Mouse (Mus musculus) CD4-positive, CD25-positive, alpha-beta regulatory T cell (primary cell): ENCODE data around the gene Ctso. TPM values are rescaled to one million over a fixed set of nuclear protein-coding genes. Genes with fewer than 3 reads are reported as not detected.

Experiments
- polyA plus RNA-seq: library from polyadenylated mRNA; unstranded; fragments of 100-300 nt; shearing (Covaris generic); gene quantifications from one replicate; pipeline ENCODE4 v1.2.1, GENCODE M21; 2017

Ctso gene
- polyA plus RNA-seq: 56.0 TPM

DNA sequence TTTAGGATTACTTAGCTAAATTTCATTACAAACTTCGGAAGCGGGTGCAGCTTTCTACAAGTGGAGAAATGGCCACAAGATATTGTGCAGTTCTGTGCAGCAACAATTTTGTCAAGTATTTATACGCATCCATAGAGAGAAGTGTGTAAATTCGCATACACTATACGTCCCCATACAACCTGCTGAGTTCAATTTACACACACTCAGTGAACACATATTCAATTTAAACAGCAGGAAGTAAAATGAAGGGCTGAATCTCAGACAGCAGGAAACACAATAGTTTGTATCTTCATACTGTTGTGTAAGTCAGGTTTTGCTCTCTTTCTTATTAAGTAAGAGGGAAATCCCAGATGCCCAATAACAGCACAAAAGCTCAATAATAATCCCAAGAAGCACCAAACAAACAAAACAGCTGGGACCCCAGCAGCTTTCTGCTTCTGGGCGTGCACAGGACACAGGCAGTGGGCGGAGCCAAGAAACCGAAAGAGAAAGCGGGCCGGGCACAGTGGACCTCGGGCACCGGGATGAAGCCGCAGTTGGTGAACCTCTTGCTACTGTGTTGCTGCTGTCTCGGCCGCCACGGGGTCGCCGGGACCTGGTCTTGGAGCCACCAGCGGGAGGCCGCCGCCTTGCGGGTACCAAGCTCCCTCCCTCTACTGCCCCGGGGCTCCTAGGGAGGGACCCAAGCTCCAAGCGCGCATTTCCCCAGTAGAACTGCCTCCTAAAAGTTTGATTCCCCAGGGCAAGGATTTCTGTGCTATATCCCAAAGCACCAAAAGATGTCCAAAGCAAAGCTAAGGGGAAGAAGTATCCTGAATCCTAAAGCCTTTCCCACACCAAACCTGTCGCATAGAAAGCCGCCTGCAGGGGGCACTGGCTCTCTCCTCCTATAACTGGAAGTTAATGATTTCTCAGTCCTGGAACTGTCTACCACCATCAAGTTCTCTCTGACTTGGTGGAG is at the start of gene Ctso:
Ctso (plus strand) TSS at position 461 of the 961 bp plus-strand sequence.

DNA sequence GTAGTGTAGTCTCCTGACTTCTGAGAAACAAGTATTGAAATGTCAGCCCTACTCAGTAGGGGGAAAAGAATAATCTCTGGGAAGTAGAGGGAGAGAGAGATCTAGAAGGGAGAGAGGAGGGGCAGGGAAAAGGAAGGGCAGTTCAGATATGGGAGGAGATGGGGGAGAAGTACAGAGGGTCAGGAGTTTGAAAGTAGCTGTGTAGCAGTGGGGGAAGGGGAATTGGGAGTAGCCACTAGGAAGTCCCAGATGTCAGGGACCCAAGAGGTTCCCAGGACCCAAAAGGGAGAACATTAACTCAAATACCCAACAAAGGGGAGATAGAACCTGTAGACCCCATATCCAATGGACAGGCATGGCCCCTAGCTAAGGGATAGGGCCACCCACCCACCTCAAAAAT is 43.7 kb downstream of the Ctso start, which contains the start of gene Tdo2:
Tdo2 (minus strand) TSS at position 101 of the 400 bp plus-strand sequence.

DNA sequence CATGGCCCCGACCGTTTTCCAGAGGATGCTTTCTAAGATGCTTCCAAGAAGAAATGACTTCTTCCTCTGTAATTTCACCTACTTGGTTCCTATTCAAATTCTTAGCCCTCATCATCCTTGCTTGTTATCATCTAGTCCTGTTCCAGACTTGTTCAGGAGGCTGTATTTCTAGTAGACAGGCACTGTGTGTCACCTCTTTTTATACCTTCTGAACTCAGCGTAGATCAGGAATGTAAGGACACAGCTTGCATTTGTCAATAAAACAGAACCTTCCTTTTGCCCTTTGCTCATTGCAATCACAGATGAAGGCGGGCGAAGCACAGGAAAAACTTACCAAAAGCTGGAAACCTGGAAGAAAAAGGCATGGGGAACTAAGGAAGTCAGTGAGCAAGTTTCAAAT is 49.6 kb downstream of the Ctso start, which contains the start of gene Asic5:
Asic5 (plus strand) TSS at position 301 of the 400 bp plus-strand sequence.

Other genes with a start within 250 kb of the Ctso start
- 0.45 TPM for gene Tdo2, start 43.6 kb downstream of the Ctso start, polyA plus RNA-seq
- gene Asic5, start 49.7 kb downstream of the Ctso start, polyA plus RNA-seq: not detected
- 2.7 TPM for gene Gucy1b1, start 142.1 kb downstream of the Ctso start, polyA plus RNA-seq
- 8.1 TPM for gene Gucy1a1, start 213.2 kb downstream of the Ctso start, polyA plus RNA-seq